Mouse (Mus musculus) lung, postnatal 36 days (tissue): Measurements from ENCODE around the gene D930048N14Rik.
A peak's percentile ranks its signal among the peaks of the same experiment; 100 is the strongest.
"Not testable (repeated sequence)": the region's sequence is repeated elsewhere in the genome, so short reads cannot be mapped to it uniquely, and the experiment has no call there.

Experiments used
- DNase-seq: peaks from one replicate; pipeline ENCODE4 v3.0.0; 2022; ENCODE audit warnings: mixed read lengths

The D930048N14Rik gene

DNA sequence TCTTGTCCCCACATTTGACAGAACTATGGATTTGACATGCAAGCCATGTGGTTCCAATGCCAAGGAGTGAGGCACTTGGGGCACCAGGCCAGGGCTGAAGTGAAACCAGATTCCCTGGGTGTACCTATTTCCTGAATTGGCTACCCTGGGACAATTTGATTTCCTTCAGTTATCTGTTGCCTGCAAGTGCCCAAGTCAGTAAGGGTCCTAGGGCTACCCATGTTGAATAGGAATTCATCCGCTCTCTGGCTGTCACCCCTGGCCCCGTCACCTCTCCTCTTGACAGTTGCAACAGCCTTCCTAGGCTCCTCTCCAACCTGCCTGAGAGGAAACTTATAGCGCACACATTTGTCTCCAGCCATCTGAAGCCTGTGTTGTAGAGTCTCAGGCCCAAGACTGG, 4.1 kb downstream of the D930048N14Rik start:
- DNase-seq, result peak; percentile 36

DNA sequence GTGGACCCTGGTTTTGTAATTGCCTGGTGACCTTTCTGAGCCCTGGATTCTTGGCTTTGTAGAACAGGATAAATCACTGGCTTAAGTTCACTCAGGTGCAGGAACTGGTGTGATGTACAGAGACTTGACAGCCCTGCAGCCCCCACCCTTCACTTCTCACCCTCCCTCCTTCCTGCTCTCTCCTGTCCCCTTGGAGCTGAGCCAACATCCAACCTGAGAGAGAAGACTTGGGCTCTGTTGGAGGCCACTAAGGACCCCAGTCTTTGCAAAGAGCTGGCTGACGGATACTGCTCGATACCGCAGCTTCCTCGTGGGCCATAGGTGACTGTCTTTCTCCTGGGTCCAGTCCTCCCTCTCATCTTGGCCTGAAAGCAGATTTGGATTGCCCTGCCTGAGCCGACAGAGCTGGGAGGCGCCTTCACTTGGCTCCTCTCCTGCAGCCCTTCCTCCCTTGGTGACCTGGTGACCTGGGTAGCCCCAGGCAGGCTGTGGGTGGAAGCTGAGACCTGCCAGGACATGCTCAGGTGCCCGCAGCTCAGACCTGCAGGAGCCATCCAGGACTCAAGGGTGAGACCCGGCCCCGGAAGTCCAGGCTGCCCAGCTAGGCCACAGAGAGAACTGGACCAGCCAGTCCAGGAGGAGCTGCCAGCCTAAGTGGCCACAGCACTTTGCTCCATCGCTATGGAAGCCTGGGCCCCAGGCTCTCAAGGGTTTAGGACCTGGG, 6.2 kb downstream of the D930048N14Rik start:
- DNase-seq, result peak; percentile 42

DNA sequence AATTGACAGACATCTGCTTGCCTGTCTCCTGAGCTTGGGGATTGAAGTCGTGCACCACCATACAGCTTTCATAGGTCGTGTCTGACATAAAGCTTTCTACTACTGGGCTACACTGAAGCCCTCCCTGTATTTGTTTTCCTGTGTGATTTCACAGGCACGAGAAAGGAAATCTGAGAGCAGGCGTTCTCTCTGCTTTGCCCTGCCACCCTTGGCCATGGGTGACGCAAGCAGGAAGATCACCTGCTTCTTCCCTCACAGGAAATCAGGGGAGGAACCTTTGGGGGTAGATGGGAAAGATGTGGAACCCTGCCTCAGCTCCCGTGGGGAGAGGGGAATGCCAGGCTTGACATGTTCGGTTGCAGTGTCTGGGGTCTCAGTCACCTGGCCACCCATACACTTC, 7.5 kb downstream of the D930048N14Rik start:
- no peak for DNase-seq

DNA sequence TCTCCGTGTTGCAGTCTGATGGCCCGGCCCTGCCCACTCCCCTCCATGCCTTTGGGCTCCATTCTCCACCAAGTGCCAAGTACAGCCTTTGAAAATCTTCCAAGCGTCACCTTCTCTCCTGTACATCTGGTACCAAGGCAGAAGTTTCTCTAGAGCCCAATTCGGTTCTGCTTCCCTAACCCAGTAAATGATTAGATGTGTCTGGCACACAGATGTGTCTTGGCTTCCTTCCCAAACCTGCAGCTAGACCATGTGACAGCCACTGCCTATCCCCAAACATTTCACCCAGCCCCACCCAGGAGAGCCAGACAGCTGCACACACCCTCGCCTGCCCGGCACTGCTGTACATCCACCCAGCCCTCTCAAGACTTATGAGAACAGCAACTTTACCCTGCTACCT, 8.0 kb downstream of the D930048N14Rik start:
- peak; percentile 72 for DNase-seq

DNA sequence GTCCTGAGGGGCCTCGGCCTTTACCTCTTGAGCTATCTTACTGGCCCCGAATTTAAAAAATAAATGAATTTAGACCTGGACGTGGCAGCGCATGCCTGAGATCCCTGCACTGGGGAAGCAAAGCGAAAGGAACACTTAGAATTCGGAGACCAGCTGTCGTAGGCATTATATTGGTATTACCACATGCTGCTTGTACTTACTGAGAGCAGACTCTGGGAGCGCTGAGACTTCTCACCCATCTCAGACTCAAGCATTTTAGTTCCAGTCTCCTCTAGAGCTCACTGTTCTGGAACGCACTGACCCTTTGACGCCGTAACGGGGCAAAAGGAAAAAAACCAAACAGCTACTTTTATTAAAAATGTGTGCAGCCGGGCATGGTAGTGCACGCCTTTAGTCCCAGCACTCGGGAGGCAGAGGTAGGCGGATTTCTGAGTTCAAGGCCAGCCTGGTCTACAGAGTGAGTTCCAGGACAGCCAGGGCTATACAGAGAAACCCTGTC, 11.2 kb downstream of the D930048N14Rik start:
- no peak for DNase-seq

DNA sequence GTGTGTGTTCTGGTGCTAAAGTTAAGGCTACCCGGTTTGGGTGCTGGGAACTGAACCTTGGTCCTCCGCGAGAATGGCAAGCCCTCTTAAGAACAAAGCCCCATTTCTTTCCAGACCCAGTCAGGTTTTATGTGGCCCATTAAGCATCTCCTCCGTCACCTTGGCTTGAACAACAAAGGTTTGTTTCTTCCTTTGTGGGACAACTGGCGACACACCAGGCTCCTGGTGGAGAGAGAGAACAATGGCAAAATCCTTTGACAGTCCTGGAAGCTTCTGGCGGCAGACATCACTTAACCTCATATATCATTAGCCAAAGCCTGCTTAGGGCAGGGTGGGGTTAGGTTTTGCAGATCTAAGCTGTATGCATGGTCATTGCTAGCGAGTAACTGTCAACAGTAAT, 11.9 kb downstream of the D930048N14Rik start:
- no peak for DNase-seq

DNA sequence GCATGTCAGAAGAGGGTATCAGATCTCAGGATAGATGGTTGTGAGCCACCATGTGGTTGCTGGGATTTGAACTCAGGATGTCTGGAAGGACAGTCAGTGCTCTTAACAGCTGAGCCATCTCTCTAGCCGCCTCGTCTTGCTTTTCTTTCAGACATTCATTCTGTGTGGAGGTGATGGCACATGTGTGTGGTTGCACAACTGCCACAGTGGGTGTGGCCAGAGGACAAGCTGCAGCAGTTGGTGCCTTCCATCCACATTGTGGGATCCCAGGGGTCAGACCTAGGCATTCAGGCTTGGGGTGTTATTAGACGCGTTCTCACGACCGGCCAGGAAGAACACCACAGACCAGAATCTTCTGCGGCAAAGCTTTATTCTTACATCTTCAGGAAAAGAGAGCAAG, 14.0 kb downstream of the D930048N14Rik start:
- not testable (repeated sequence) for DNase-seq

DNA sequence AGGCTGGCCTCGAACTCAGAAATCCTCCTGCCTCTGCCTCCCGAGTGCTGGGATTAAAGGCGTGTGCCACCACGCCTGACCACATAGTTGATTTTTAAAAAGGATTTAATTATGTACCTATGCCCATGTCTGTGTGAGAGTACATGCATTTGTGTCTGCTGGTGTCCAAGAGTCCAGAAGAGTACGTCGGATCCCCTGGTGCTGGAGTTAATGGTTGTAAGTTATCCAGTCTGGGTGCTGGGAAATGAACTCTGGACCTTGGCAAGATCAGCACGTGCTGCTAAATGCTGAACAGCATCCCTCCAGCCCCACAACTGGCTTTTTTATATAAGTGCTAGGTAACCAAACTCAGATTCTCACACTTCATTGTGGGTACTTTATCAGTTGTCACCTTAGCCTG, 20.1 kb downstream of the D930048N14Rik start:
- no peak for DNase-seq

DNA sequence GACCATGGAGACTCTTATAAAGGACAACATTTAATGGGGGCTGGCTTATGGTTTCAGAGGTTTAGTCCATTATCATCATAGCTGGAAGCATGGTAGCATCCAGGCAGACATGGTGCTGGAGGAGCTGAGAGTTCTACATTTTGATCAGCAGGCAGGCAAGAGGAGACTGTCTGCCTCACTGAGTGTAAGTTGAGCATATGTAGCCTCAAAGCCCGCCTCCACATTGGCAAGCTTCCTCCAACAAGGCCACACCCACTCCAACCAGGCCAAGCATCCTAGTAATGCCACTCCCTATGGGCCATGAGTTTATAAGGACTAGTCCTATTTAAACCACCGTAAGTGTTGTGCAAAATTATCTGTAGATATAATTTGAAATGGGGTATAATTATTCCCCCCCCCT, 20.6 kb downstream of the D930048N14Rik start:
- DNase-seq, result no peak

DNA sequence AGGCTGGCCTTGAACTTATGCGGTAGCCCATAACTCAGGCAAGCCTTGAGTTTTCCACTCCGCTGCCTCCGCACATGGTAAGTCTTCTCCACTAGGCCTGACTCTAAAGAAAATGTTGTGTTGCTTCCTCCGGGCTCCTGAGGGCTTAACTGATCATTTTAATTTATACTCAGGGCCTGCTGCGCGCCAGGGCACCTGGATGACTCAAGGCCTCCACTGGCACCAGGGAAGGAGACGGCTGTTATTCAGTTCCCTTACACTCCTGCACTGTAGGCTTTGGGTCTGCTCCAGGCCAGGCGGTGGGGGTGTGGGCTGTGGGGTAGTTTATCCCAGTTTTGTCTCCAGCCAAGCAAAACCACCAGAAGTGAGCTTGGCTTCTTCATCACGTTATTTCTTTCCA, 22.5 kb downstream of the D930048N14Rik start:
- DNase-seq, result no peak

DNA sequence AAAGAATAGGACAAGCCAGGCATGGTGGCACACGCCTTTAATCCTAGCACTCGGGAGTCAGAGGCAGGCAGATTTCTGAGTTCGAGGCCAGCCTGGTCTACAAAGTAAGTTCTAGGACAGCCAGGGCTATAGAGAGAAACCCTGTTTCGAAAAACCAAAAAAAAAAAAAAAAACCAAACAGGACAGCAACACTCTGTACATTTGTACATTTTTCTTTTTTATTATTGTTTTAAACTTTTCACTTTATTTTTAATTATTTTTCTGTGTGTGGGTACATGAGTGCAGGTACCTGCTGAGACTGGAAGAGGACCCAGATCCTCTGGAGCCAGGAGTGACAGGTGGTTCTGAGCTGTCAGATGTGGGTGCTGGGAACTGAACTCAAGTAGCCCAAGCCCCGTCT, 24.6 kb downstream of the D930048N14Rik start:
- no peak for DNase-seq

DNA sequence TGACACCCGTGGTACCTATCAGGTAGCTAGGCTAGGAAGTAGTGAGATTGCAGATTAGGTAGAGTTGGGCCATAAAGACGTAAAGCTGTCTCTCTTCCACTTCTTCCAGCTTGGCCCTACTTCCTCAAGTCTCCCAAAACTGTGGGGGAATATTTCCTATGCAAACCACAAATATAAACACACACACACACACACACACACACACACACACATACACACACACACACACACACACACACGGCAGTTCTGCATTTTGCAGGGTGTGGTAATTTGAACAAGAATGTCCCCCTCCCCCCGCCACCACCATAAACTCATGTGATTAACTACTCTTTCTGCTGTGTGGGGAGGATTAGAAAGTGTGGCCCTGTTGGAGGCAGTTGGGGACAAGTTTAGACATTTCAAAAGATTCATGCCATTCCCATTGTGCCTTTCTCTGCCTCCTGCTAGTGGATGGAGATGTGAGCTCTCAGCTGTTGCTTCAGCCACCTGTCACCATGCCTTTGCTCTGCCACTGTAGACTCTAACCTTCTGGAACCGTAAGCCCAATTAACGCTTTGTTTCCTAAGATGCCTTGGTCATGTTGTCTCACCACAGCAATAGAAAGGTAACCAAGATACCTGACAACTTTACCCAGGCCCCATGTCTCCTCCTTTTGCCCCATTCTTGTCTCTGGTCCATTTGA, 27.1 kb downstream of the D930048N14Rik start:
- peak; percentile 46 for DNase-seq

DNA sequence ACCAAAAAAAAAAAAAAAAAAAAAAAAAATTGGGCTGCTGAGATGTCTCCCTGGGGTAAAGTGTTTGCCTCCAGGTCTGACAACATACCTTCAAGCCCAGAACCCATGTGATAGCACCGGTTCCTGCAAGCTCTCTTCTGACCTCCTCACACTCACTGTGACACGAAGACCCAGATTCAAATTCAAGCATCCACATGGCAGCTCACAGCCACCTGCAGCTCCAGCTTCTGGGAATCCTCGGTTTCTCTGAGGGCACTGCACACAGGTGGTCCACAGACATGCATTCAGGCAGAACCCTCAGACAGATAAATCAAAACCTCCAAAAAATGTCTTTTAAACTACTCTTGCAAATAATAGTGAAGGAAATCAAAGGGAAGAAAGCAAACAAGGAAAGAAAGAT, 28.7 kb downstream of the D930048N14Rik start:
- no peak for DNase-seq

DNA sequence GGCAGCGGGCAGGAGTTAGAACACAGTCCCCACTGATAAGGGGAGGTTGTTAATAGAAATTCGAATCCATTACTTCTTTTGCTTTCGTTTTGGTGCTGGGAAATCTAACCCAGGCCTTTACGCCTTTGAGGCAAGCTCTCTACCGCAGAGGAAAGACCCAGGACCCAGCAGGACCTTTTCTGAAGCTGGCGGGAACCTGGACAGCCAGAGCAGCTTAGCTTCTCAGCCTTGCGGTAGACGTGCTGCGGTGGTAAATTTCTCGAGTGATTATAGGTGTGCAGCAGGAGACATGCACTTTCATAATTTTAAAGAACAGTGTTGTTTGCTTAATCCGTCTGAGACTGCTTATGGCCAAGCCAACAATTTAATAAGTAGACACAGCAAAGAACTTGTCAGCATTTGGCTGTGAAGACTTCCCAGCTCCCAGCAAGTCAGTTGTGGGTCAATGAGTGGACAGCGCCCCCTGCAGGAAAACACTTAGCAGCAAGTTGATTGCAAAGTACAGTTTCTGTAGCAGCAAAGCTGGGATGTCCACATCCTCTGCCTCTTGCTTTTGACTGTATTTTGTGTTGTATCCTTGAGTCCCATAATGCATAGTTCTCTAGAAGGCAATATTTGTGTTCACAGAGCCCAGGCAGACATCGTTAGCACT, 30.7 kb downstream of the D930048N14Rik start:
- peak; percentile 93 for DNase-seq

DNA sequence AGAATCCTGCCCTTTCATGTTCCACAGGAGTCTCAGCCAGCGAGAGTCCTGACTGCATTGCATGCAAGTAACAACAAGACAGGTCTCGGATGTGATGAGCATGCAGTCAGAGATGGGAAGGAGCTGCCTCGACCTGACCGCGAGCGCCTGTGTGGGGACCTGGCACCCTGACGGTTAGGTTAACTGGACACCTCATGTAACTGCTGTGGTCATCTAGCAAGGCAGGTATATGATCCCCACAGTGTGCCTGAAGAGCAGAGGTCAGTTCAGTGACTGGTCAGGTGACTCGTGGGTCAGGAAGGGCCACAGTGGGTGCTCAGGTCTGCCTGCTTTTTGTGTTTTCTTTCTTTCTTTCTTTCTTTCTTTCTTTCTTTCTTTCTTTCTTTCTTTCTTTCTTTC, 31.2 kb downstream of the D930048N14Rik start:
- no peak for DNase-seq

DNA sequence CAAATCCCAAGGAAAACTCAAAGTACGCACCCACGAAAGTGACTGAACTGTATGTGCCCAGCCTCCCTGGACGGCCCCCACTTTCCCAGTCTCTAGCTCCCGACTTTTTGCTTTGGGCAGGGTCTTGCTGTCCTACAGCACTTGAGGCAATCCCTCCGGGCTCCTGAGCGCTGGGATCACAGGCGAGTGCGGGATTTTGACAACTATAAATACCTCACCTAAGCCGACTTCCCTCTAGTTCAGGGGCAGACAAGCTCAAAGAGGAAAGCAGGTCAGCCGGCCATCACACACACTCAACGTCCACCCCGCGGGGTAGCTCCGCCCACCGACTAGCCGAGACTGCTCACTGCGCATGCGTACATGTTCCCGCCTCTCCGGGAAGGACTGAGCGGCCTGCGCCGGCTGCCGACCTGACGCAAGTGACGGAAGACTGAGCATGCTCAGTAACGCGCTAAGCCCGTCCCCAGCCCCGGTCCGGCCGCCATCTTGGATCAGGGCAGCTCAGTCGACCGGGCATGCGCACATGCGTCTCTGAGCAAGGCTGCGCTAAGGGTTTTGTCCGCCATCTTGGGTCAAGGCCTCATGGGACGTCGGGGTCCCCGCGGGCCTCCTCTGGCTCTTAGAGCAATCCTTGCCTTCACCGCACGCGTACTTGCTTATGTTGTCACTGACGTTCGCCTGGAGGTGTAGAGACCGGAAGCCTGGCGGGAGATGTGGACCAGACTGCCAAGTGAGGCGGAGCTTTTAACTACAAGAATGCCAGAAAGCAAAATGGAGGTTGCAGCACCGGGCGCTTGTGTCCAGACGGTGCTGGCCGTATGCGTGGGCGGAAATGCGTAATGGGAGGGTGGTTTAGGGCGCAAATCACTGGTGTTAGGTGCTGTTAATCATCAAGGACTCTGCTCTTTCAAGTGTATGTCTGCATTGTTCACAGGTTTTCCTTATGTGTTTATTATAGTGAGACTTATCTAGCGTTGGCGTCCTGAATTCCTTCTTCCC, 37.9 kb downstream of the D930048N14Rik start, which contains the start of gene 0610009B22Rik:
TSS of gene 0610009B22Rik (minus strand) at position 545 of the 999 bp plus-strand sequence.
- DNase-seq, result peak; percentile 99

DNA sequence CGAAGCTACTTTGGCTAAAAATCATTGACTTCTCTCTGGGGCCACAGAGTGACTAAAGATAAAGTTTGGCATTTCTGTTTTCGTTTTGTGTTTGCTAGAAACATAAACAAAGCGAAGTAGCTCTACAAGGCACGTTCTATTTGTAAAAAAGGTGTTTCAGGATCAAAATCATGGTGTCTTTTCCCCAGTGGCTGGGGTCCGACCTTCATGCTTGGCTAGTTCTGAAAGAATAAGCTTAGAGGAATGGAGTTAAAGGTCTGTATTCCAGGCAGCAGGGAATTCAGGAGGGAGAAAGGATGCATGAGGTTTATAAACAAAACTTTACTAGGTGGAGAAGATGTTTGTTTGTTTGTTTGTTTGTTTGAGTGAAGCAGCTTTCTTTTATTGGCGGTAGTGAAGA, 38.6 kb downstream of the D930048N14Rik start:
- no peak for DNase-seq

DNA sequence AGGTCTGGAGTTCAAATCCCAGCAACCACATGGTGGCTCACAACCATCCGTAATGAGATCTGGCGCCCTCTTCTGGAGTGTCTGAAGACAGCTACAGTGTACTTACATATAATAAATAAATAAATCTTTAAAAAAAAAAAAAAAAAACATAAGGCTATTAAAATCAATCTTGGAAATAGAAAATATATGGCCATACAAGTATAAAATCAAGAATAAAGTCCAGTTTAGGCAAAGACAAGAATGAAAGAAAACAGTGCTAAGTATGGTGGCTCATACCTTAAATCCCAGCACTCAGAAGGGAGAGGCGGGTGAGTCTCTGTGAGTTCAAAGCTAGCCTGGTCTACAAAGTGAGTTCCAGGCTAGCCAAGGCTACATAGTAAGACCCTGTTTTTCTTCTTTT, 39.8 kb downstream of the D930048N14Rik start:
- not testable (repeated sequence) for DNase-seq

DNA sequence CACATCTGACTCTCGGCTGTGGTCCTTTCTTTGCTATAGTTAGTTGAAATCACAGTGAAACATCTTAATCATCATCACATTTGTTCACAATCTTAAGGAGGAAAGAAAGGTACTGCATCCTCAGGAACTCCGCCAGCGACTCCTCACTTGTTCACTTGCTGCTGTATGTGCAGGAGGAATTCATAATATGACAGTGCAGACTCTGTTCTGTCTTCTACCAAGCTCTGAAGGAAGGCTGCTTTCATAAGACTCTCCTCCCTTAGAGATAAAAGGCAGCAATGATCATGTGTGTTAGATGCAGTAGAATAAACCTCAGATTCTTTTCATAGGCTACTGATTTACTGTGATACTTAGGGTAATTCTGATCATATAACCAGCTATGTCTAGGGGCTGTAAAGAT, 44.2 kb downstream of the D930048N14Rik start:
- no peak for DNase-seq

DNA sequence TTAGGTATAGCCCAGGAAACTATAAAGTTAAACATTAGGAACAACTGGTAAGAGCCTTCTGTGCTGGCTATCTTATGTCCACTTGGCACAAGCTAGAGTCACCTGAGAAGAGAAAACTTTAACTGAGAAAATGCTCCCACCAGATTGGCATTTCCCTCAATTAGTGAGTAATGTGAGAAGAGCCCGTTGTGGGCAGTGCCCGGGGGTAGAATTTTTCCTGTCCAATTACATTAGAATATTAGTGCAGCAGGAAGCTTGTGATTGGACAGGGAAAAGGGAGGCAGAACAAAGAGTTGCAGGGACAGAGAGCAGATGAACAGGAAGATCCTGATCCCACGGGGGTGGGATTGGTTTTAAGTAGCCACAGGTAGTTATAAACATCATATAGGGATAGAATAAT, 52.1 kb downstream of the D930048N14Rik start:
- no peak for DNase-seq

DNA sequence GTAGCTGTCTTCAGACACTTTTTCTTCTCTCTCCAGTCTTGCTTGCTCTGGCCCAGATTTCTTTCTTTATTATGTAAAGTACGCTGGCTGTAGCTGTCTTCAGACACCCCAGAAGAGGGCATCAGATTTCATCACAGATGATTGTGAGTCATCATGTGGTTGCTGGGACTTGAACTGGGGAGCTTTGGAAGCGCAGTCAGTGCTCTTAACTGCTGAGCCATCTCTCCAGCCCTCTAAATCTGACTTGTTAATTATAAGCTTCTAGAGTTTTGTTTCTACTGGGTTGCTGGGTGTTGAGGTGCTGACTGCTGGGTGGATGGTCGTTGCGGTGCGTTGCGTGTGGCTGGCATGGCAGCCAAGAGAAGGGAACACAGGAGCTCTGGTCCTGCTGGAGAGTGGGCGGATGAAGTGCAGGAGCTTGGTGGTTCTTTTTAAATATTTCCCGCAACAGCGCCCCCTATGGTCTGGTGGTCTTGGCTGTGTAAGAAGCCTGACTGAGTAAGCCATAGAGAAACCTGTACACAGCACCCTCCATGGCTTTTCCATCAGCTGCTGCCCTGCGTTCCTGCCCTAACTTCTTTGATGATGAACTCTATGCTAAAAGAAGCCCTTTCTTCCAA, 52.7 kb downstream of the D930048N14Rik start:
- DNase-seq, result peak; percentile 48

DNA sequence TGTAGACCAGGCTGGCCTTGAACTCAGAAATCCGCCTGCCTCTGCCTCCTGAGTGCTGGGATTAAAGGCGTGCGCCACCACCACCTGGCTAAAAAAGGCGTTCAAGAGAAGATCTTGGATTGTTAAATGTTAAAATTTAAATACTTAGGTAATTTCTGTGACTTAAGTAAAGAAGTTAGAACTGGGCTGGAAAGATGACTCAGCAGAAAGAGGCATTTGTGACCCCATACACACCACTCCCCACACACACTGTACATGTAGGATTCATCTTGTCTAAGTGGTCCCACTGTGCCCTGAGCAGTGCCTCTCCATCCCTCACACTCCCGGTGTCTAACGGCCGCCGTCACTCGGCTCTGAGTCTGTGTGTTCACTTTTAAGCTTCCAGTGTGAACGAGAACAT, 55.7 kb downstream of the D930048N14Rik start:
- DNase-seq, result no peak
